Mouse (Mus musculus) liver, embryonic 12.5 days (tissue): ENCODE data around the gene Adcy7. TPM values are rescaled to one million over a fixed set of nuclear protein-coding genes. Genes with fewer than 3 reads are reported as not detected.
A peak's percentile ranks its signal among the peaks of the same experiment; 100 is the strongest.

Experiments used
- ATAC-seq: fragments of 200-750 bp; cut with Nextera tagmentation; 2 replicates; pipeline ENCODE4 v1.8.0; 2017; ENCODE audit warnings: moderate number of reproducible peaks, mild to moderate bottlenecking, moderate library complexity
- H3K27ac ChIP-seq: fragments of 300-500 bp; sonication (generic); 2 replicates; pipeline ENCODE4 v1.5.1; 2016; ENCODE audit warnings: mild to moderate bottlenecking
- H3K27me3 ChIP-seq: fragments of 300-500 bp; sonication (generic); replicated peaks from 2 replicates; pipeline ENCODE4 v1.6.1; 2016; ENCODE audit warnings: mild to moderate bottlenecking, moderate library complexity
- H3K36me3 ChIP-seq: fragments of 300-500 bp; sonication (generic); 2 replicates; pipeline ENCODE4 v1.6.1; 2016; ENCODE audit warnings: mild to moderate bottlenecking, moderate library complexity
- H3K4me1 ChIP-seq: fragments of 300-500 bp; sonication (generic); 2 replicates; pipeline ENCODE4 v1.6.1; 2016
- H3K4me2 ChIP-seq: fragments of 300-500 bp; sonication (generic); 2 replicates; pipeline ENCODE4 v1.6.1; 2016; ENCODE audit warnings: mild to moderate bottlenecking, moderate library complexity
- H3K4me3 ChIP-seq: fragments of 300-500 bp; sonication (generic); 2 replicates; pipeline ENCODE4 v1.5.1; 2016; ENCODE audit warnings: mild to moderate bottlenecking, moderate library complexity
- H3K9ac ChIP-seq: fragments of 300-500 bp; sonication (generic); 2 replicates; pipeline ENCODE4 v1.6.1; 2016; ENCODE audit warnings: mild to moderate bottlenecking, moderate library complexity
- H3K9me3 ChIP-seq: fragments of 300-500 bp; sonication (generic); replicated peaks from 2 replicates; pipeline ENCODE4 v1.6.1; 2016; ENCODE audit warnings: mild to moderate bottlenecking, moderate library complexity
- WGBS: fragments of 180-500 bp; shearing (Covaris S2); methylation state at CpG from one replicate; pipeline ENCODE4 v1.1.7; 2016; ENCODE audit not compliant: insufficient replicate concordance; 5-methylcytosine and 5-hydroxymethylcytosine counted together
- polyA plus RNA-seq: library from polyadenylated mRNA; unstranded; fragments of >200 nt; fragmentation: Nextera tagmentation; extraction: Ambion mirVana; gene quantifications from 2 replicates; pipeline ENCODE4 v1.2.1, GENCODE M21; 2016

Adcy7 gene
- polyA plus RNA-seq, 1 experiment from 2014 or later = 38.0 TPM

DNA sequence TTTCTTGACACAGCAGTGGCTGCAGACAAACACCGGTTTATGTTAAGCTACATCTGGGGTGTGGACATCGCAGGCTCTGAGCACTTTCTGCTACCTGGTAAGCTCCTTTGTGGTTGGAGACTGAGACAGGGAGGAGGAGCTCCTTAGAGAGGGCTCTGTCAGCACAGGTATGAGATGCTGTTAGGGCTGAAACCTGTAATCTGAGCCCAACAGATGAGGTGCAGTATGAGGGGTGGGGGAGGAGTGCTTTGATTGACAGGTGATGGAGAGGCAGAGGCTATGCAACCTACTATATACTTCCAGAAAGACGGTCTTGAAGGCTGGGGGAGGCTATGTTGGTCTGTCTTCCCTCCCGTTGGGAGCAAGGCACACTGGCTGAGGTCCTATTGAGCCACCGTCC is 7.0 kb downstream of the Adcy7 start:
- no peaks in the 10 kb centered on the region for H3K9me3 ChIP-seq
- ATAC-seq = peak; percentile 73
- no peaks in the 10 kb centered on the region for H3K36me3 ChIP-seq
- H3K27ac ChIP-seq = peak overlapping the region; percentile 87
- 17% methylated on average over 5 of the region's 5 CpGs for WGBS
- peak overlapping the region; percentile 55 for H3K4me2 ChIP-seq
- H3K27me3 ChIP-seq = no peaks in the 10 kb centered on the region; the same call in 1 of the 2 replicates
- H3K4me1 ChIP-seq = peaks cover 79% of the 10 kb centered on the region
- H3K9ac ChIP-seq = peak overlapping the region; percentile 48
- H3K4me3 ChIP-seq = peak overlapping the region; percentile 14

DNA sequence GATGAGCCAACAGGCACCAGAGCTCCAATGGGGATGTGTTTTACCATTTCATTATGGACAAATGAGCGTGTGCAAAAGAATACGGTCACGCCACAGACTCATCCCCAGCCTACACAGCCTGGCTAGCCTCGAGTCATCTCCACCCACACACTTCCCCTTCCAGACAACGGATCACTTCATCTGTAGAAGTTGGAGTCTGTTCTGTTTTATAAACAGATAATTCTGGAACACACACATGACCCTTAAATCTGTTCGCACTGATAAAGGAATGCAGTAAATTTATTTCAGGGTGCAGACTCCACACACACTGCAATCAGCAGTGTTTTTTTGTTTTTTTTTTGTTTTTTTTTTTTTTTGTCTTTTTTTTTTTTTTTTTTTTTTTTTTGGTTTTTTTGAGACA is 7.5 kb downstream of the Adcy7 start:
- Histone ChIP-seq H3K4me2 (peak overlapping the region; percentile 55), H3K4me3 (peak overlapping the region; percentile 14), H3K9me3 (no peaks in the 10 kb centered on the region), H3K36me3 (no peaks in the 10 kb centered on the region), H3K27ac (peak overlapping the region; percentile 87), H3K4me1 (peaks cover 77% of the 10 kb centered on the region), H3K9ac (peak overlapping the region; percentile 48), H3K27me3 (no peaks in the 10 kb centered on the region; the same call in 1 of the 2 replicates)
- WGBS = 11% methylated on average over 6 of the region's 6 CpGs
- peak; percentile 92 for ATAC-seq

DNA sequence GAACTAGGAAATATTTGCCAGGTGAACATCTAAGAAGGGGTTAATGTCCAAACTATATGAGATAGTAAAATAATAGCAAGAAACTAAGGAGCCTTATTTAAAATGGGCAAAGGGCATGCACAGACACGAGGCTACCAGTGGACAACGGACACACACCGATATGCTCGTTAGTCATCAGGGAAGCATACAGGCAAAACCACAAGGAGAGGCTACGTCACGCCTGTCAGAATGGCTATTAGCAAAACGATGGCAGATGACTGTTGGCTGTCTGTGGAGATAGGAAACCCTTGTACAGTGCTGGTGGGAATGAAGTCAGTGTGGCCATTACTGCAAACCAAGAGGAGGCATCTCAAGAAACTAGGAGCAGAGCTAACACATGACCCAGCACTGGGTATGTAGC is 8.7 kb downstream of the Adcy7 start:
- H3K36me3 ChIP-seq = no peaks in the 10 kb centered on the region
- peak; percentile 31 for ATAC-seq
- H3K27ac ChIP-seq = peak overlapping the region; percentile 73
- no peak overlapping the region for H3K9ac ChIP-seq
- H3K9me3 ChIP-seq = no peaks in the 10 kb centered on the region
- no peaks in the 10 kb centered on the region for H3K27me3 ChIP-seq
- peaks cover 78% of the 10 kb centered on the region for H3K4me1 ChIP-seq
- H3K4me3 ChIP-seq = no peak overlapping the region
- H3K4me2 ChIP-seq = 0 out of 2 replicates have a peak overlapping the region, but pooled peaks have one; percentile 4
- 20% methylated on average over 7 of the region's 7 CpGs for WGBS

DNA sequence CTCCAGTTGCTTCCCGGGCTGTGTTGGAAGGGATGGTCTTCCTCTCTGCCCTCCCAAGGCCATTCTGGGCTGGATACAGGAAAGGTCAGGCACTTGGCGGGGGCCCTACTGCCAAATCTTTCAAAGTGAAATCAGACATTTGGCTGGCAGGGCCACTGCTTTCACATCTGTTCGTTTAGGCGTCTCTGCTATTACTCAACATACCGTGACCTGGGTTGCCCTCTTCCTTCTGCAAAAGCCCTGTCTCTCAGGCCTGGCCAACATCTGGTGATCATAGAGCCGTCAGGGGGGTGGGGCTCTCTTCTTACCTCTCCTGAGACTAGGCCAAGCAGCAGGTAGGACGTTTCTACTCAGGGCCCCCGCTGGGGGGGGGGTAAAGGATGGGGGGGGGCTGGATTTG is 10.5 kb downstream of the Adcy7 start:
- 34% methylated on average over 8 of the region's 8 CpGs for WGBS
- ATAC-seq = no peak
- Histone ChIP-seq H3K4me3 (no peak overlapping the region), H3K36me3 (no peaks in the 10 kb centered on the region), H3K4me2 (no peak overlapping the region), H3K9me3 (no peaks in the 10 kb centered on the region), H3K27me3 (no peaks in the 10 kb centered on the region), H3K4me1 (peaks cover 83% of the 10 kb centered on the region), H3K9ac (no peak overlapping the region), H3K27ac (no peak overlapping the region)

DNA sequence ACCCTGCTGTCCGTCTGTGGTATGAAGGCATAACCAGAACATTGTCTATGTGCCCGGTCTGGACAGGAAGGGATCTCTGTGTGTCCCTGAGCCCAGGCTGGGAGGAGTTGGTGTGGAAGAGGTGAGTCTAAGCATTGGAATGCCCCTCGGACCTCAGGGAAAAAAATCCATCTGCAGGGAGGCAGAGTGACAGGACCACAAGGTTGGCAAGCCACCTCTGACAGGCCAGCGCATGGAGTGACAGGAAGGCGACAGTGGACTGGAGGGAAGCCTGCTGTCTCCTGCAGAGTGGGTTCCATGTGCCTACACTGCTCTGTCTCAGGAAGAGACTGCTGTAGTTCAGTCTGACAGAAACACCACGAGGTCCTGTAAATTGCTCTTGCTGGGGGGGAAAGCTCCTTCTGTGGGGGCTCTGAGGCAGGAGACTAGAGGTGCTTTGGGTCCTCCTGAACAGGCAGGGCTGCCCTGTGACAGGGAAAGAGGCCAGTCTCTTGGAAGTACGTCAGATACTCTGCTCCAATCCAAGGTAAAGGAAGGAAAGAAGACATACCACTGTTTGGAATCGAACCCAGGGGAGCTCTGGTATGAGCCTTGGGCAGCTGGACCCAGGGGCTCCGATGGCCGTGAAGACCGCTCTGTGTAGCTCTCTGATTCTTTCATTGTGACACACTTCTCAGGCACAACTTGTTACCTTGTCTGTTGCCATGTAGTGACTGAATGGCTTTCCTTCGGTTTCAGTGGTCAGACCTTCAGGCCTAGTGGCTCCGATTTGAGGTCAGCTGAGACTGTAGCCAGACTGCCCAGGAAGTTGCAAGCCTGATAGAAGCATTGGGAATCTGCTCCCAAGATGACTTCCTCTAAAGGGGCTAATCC is 11.3 kb downstream of the Adcy7 start:
- H3K4me1 ChIP-seq = peaks cover 84% of the 10 kb centered on the region
- no peak for ATAC-seq
- 70% methylated on average over 13 of the region's 13 CpGs for WGBS

DNA sequence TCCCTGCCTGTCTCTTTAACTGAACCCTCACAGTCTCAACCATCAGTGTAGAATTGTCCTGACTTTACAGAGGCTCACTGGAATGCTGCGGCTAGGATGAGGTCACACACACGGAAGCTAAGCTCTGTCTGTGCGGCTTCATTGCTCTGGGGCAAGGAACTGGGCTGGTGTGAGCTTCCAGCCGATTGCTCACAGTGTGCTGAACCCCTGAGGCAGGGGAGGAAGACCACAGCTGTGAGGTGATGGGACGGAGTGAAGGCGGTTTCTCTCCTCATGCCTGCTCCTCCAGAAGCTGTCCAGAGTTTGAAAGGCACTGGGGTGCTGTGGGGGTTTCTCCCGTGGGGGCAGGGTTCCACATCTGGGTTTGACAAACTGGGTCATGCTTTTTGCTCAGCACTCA is 12.5 kb downstream of the Adcy7 start:
- Histone ChIP-seq H3K9me3 (no peaks in the 10 kb centered on the region), H3K27me3 (no peaks in the 10 kb centered on the region), H3K9ac (no peak overlapping the region), H3K4me1 (peaks cover 84% of the 10 kb centered on the region), H3K4me3 (no peak overlapping the region), H3K4me2 (no peak overlapping the region), H3K36me3 (no peaks in the 10 kb centered on the region), H3K27ac (0 out of 2 replicates have a peak overlapping the region, but pooled peaks have one; percentile 13)
- 67% methylated on average over 7 of the region's 7 CpGs for WGBS
- ATAC-seq = no peak

More for the DNA sequence above, 11.3 kb downstream of the Adcy7 start:
- Histone ChIP-seq H3K36me3 (no peaks in the 10 kb centered on the region), H3K4me3 (no peak overlapping the region), H3K9me3 (no peaks in the 10 kb centered on the region), H3K9ac (no peak overlapping the region), H3K4me2 (no peak overlapping the region), H3K27me3 (no peaks in the 10 kb centered on the region), H3K27ac (no peak overlapping the region)

DNA sequence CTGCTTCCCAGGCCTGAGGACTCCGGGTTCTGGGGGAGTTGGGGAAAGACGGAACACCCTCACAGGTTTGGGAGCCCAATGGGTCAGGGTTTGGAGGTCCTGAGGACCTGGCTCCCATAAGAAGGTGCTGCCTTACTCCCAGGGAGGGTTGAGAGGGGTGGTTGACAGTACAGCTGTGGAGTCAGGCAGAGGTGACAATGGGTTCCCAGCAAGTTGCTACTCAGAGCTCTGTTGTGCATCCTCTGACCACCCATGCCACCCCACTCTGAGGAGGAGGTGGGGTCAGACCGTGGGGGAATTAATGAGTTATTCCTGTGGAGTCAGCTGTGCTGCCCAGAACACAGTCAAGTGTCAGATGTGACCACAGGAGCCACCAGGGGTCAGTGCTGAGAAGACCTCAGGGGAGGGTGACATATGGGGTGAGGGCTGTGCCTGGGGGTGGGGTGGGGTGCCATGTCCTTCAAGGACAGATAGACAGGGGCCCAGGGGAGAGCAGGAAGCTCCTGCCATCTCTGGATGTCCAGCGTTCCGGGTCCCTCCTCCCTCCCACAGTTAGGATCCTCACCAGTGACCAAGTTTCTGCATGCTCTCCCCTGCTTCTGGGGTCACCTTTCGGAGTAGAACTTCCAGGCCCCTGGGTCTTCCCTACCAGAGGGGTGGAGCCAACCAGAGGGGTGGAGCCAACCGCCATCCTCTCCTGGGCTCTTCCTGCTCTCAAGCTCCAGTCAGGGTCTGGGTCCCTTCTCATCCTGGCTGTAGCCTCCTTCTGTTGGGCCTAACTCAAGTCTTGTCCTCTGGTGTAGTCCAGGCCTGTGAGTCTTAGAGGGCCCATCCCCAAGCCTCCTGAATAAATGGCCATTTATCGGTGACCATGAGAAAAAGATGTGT is 13.5 kb downstream of the Adcy7 start:
- 0 out of 2 replicates have a peak overlapping the region, but pooled peaks have one; percentile 68 for H3K27ac ChIP-seq
- H3K36me3 ChIP-seq = no peaks in the 10 kb centered on the region
- ATAC-seq = peak; percentile 45

DNA sequence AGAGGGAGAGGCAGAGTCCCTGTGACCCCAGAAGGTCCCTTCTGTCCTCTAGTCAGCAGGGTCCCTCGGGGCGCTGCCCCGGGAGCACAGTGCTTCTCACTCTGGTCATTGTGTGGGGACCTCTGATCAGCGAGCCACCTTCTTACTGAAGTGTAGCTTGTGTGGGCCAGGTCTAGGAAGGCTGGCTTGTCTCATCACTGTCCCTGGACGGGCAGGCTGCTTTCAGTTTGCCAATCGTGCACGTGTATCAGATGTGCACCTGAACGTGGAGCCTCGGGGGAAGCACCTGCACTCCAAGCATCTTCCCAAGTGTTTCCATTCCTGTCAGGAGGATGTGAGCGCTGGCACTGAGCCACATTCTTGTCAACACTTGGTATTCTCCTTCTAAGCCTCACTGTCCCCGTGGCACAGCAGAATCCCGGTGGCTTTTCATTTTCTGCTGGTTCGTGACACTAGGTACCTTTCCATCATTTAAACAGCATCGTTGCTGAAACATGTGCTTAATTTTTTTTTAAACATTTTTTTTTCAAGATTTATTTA is 14.3 kb downstream of the Adcy7 start:
- WGBS = 82% methylated on average over 14 of the region's 14 CpGs
- H3K36me3 ChIP-seq = no peaks in the 10 kb centered on the region
- no peak overlapping the region for H3K4me3 ChIP-seq
- peak overlapping the region; percentile 31; the same call in 1 of the 2 replicates for H3K4me2 ChIP-seq
- ATAC-seq = no peak
- H3K9ac ChIP-seq = no peak overlapping the region
- H3K27ac ChIP-seq = peak overlapping the region; percentile 68
- peaks cover 84% of the 10 kb centered on the region for H3K4me1 ChIP-seq
- H3K27me3 ChIP-seq = no peaks in the 10 kb centered on the region
- H3K9me3 ChIP-seq = no peaks in the 10 kb centered on the region

More for the DNA sequence above, 13.5 kb downstream of the Adcy7 start:
- 52% methylated on average over 8 of the region's 8 CpGs for WGBS
- Histone ChIP-seq H3K4me1 (peaks cover 85% of the 10 kb centered on the region), H3K27me3 (no peaks in the 10 kb centered on the region), H3K9ac (peak overlapping the region; percentile 3; the same call in 1 of the 2 replicates), H3K9me3 (no peaks in the 10 kb centered on the region), H3K4me3 (no peak overlapping the region), H3K4me2 (peak overlapping the region; percentile 31)

DNA sequence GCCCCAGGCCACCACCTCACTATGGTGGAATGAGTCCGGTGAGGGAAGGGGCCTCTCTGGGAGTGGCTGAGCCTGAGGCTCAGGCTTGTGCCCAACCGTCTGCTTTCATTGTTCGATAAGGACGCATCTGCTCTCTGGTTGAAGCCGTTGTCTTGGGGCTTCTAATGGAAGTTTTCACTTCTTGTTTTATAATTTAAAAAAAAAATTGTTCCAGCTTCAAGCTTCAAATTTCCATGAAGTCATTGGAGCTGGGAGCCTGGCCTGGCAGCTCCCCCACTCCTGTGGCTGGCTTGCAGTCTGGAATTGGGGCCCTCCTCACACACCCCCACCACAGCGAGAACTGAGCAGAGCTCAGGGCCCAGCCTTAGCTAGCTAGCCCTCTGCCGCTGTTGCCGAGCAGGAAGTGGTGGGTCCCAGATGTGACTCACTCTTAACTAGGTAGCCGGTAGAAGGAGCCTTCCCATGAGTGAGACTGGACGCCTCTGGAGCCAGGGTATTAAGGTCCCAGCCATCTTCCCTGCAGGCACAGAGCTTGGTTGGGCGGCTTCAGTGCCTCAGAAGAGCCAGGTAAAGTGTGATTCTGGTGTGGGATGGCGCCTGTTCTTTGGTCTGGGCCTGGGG is 16.5 kb downstream of the Adcy7 start:
- H3K4me3 ChIP-seq = peak overlapping the region; percentile 38
- H3K4me1 ChIP-seq = peaks cover 88% of the 10 kb centered on the region
- H3K9me3 ChIP-seq = no peaks in the 10 kb centered on the region
- WGBS = 11% methylated on average over 12 of the region's 12 CpGs
- peak; percentile 77 for ATAC-seq
- peak overlapping the region; percentile 74 for H3K9ac ChIP-seq
- no peaks in the 10 kb centered on the region for H3K36me3 ChIP-seq
- peak overlapping the region; percentile 69 for H3K4me2 ChIP-seq
- peak overlapping the region; percentile 88 for H3K27ac ChIP-seq
- H3K27me3 ChIP-seq = no peaks in the 10 kb centered on the region

DNA sequence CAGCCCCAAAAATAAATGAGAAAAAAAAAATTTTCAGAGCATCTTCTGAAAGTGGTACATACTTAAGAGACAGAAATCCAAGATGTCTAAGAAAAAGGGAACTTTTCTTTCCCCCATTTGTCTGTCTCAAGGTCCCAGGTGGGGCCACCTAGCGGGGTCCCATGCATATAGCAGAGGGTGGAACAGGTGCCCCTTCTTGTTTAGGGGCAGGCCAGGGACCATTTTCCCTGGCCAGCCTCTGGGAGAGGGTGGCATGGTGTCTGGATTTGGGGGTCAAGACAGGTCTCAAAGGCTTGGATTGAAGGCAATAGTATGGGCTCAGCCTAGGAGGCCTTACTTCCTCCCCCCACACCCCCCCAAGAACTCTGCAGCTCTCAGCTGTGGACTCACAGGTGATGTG is 17.7 kb downstream of the Adcy7 start:
- Histone ChIP-seq H3K27me3 (no peaks in the 10 kb centered on the region), H3K9me3 (no peaks in the 10 kb centered on the region), H3K4me3 (no peak overlapping the region), H3K36me3 (no peaks in the 10 kb centered on the region), H3K4me1 (peaks cover 93% of the 10 kb centered on the region), H3K27ac (peak overlapping the region; percentile 53), H3K9ac (no peak overlapping the region), H3K4me2 (no peak overlapping the region)
- WGBS = 35% methylated on average over 1 of the region's 1 CpGs
- no peak for ATAC-seq
